Mouse (Mus musculus): ENCODE data around the gene Slc4a4. TPM values are rescaled to one million over a fixed set of nuclear protein-coding genes. Genes with fewer than 3 reads are reported as not detected.
"Not testable (repeated sequence)": the region's sequence is repeated elsewhere in the genome, so short reads cannot be mapped to it uniquely, and the experiment has no call there.

The Slc4a4 gene
- total RNA-seq, 2 experiments from 2014 or later: 34.1 to 44.1 TPM

DNA sequence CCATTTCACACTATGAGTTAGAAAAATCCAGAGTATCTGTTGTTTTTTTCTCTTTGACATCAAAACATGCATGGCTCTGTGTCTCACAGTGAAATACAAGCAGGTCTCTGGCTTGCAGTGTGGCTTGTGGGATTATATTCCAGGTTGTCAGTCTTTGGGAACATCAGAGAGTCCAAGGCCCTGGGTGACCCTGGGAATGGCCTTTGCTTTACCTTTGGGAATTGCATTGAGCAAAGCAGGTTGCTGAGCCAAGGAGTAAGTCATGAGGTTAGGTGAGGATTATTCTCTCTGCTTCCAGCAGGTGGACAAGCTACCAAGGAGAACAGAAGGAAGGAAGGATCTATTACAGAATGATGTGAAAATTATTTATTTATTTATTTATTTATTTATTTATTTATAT is 102.4 kb downstream of the Slc4a4 start:
- DNase-seq: no peak
- intact Hi-C loops (cut with DNase I): no loop called here

DNA sequence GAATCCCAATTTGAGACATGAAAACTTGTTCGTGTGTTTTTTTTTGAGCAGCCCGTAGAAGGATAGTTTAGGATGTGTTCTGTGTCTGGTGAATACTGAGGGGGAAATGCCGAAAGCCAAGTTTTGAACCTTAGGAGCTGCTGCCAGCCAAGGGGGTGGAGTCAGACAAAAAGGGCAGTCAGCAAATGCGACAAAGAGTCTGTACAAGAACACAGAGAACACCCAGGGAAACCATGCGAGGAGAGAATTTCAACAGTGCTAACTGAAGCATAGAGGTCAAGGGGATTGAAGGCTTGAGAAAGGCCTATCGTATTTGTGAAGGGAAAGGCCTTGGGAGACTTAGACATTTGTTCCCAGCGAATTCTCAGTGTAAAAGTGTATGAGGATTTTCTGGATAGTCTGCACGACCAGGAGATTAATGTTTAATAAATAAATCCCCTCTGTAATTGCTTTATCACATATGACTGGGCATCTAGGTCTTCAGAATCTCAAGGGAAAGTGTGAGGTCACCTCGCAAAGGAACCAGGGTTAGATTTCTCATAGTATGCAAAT is 103.7 kb downstream of the Slc4a4 start:
- intact Hi-C loops (cut with DNase I): loop anchor here (5.0 kb wide), 1 partner anchor 392 kb away; no protein-coding TSS in a partner anchor
- DNase-seq: no peak

DNA sequence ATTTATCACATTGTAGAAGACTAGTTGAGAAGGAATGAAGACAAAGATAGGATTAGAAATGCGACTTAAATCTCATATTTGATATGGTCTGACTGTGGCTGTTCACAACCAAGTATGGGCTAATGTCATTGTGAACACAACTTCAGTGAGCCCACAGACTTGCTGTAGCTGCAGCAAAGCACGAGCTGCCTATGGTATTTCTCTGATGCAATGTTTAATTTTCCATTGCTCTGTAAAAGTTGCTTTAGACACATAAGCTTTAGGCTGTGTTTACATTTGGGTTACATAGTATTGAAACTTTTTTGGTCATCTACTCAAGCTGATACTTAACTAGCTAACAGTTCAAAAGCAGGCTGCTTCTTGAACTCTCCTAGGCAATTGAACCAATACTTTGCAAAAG is 104.7 kb downstream of the Slc4a4 start:
- intact Hi-C loops (cut with DNase I): loop anchor here (5.0 kb wide), 1 partner anchor 391 kb away; no protein-coding TSS in a partner anchor
- not testable (repeated sequence) for DNase-seq

DNA sequence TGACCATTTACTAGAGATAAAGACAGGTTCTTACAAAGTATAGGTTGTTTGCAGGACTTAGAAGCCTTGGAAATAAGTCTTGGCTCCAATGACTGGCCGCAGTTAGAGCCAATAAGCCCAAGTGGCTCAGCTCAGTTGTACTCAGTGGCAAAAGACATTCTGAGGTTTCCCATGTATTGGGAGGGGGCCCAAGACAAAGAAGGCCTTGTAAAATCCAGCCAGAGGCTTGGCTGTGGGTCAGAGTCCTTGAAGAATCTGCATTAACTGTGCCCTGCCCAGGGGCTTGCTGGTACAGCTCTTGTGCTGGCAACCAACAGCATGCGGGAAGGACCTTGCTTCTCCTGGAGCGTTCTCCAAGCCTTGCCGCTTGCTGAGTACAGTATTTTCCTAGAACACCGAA is 107.9 kb downstream of the Slc4a4 start:
- intact Hi-C loops (cut with DNase I): loop anchor here (5.0 kb wide), 1 partner anchor 388 kb away; no protein-coding TSS in a partner anchor
- no peak for DNase-seq

DNA sequence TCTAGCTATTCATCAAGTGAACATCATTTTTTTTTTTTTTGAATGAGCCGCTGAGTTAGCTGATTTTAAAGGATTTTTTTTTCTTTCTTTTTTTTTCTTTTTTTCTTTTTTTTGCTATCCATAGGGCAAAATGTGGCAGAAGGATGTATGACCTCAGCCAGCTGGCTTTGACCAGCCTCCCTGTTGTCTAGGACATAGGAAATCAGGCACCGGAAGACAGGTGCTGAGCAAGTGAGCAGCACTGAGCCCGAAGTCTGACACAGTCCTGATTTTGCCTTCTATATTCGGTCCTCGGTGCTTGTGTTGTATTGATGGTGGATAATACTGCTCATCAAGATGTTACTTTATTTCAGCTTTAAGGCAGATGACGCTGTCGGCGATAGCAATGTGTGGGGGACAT is 109.6 kb downstream of the Slc4a4 start:
- no peak for DNase-seq
- intact Hi-C loops (cut with DNase I): no loop called here

DNA sequence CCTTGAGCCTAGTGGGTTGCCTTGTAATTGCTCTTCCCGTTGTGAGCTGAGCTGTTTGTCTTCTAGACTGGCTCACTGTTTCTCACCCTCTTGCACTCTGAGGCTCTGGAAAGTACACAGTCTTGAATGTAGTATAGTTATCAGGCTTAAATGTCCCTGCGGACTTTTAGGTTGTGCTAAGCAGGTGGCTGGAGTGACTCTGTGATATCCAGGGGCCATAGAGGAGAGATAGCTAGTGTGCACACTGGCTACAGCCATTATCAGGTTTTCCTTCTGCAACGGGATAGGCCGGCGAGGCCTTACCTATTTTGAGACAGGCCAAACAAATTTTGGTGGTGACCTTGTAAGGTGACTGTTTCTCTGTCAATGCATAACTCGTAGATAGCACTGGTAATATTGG is 110.7 kb downstream of the Slc4a4 start:
- intact Hi-C loops (cut with DNase I): no loop called here
- no peak for DNase-seq

DNA sequence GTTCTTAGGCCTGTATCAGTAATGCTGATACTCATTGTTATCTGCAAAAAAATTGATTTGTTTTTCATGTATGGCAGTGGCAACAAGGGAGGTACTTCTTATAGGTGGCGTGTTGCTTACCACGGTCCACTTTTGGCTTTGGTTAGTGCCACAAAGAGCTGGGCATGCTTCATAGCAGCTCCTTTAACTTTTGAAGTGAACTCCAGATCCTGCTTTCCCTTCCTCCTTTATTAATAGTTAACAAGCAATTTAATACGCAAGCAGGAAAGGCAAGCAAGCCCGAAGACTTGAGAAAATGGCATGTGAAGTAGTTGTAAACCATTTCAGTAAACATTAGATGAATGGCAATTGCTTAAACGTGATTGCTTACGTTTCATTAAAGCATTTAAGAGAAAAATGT is 113.2 kb downstream of the Slc4a4 start:
- intact Hi-C loops (cut with DNase I): no loop called here
- no peak for DNase-seq

DNA sequence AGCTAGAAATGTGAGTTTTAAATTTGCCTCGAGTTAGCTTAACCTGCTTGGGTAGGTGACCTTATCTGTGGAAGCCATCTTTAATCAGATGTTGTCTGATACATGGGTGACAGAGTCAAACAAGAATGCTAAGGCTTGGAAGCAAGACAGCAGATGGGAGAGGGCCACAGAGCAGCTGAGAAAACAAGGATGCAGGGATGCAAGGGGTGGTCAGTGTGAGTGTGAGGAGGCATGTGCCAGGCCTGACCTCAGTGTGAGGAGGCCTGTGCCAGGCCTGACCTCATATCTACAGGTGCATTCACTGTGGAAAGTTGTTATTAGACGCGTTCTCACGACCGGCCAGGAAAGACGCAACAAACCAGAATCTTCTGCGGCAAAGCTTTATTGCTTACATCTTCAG is 114.0 kb downstream of the Slc4a4 start:
- intact Hi-C loops (cut with DNase I): no loop called here
- no peak for DNase-seq

DNA sequence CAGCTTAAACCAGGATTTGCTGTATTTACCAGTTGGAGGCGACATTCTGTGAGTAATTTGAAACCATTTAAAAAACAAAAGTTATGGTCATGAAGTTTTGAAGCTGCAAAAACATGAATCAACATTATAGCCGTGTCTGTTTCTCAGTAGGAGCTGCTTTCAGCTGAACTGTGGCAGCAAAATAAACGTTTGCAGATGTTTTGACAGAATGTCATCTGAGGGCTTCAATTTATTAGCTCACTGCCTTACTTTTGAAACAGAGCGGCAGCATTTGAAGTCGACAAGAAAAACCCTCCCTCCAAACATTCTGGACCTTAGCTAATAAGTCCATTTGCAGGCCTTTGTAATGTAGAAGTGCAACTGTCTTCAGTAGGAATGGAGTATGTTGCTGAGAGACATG is 123.5 kb downstream of the Slc4a4 start:
- intact Hi-C loops (cut with DNase I): no loop called here

DNA sequence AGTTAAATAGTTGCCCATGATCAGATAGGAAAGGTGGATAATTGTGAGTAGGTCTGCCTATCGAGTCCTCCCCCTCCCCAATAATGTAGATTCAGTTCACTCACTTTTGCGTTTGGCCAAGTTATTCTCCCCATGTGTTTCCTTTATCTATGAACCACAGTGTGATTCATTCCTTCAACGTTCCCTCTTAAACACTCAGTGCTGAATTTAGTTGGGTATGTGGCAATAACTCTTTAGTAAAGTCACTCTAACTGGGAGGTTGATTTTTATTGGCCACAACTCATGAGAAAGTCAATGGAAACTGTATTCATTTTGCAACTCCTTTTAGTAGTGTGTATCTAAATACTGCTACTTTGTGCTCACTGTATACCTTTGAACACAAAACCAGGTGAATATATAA is 125.8 kb downstream of the Slc4a4 start:
- intact Hi-C loops (cut with DNase I): no loop called here
- no peak for DNase-seq

More for the DNA sequence above, 123.5 kb downstream of the Slc4a4 start:
- no peak for DNase-seq

DNA sequence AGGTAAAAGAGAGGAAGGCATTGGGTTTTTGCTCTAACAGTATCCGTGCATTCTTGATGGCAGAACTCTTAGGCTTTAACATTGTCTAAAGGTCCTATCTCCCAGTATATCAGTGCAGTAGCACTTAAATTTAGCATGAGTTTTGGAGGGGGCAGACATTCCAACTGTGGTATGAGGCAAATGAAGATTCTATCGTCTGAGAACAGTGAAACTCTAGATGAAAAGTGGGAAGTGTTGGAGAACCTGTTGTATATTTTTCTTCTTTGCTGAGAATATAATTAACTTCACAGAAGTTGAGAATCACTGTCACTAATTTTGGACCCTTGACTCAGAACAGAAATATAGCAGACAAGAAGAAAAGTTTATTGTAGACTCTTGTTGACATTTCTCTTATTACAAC is 128.2 kb downstream of the Slc4a4 start:
- intact Hi-C loops (cut with DNase I): no loop called here

DNA sequence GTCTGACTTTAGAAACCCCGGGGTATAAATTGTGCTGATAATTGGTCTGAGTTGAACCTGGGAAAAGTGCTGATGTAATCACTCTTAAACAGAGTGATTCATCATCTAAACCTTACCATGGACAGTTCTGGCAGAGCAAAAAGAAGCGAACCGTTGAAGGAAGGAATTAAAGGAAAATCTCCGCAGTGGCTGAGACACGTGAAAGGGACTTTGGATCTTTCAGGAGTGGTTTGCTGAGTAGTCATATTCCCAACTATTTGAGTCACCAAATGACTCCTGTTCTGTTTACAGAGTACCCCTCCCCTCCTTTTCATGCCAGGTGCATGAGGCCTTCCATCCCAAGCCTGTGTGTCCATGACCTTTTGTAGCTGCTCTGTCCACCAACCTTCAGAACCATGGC is 129.3 kb downstream of the Slc4a4 start:
- no peak for DNase-seq
- intact Hi-C loops (cut with DNase I): no loop called here

More for the DNA sequence above, 128.2 kb downstream of the Slc4a4 start:
- DNase-seq: no peak

DNA sequence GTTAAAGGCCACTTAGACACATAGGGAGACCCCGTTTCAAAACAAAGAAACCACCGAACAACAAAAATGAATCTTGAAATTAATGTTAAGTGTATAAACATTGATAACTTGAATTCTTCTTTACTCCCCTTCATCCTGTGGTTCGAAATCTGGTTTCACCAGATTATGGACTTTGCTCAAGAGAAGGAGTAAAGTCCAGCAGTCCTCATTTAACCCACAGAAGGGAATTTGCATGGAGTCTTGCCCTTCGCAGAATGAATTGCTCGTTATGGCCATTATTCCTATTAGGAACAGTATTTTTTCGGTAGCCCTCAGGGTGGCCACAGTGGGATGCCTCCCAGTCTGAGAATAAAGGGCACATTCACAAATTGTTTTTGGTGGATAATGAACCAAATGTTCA is 131.9 kb downstream of the Slc4a4 start:
- intact Hi-C loops (cut with DNase I): no loop called here

DNA sequence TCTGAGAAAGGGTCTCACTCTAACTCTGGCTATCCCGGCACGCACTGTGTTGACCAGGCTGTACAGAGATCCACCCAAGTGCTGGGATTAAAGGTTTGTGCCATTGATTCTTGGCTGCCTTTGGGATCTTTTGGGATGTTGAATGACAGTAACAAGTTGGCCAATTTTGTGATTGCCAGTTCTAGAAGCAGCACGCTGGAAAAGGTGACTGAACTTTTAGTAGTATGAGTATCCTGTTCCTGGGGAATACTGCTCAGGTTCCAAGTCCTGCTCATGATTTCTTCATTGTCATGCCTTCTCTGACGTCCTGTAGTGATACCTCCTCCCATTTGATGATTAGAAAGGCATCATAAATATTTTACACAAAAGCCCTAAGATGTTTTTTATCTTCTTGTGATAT is 137.8 kb downstream of the Slc4a4 start:
- no peak for DNase-seq
- intact Hi-C loops (cut with DNase I): no loop called here

More for the DNA sequence above, 131.9 kb downstream of the Slc4a4 start:
- no peak for DNase-seq

DNA sequence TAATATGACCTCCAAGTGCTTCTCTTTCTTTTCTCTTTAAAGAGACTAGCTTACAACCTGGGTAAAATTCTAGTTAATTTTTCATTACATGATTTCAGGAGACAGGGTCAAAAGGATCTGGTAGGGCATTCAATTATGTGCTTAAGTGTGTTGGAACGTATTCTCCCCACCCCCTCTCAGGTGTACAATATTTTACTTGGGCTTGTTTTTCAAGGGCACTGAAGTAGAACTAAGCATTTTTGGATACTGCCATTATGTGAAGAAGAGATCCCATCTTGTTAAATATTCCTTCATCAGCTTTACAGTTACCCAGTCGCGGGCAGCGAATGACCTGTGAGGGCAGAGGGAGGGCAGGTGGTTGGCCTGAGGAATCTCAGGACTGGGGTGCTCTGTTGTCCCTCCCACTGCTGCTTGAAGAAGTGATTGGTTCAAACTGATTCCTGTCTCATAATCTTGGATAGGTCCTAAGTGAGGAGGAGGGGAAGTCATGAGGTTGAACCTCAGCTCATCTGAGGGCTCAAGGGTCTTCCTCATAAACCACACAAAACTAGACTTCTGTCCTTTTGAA is 141.0 kb downstream of the Slc4a4 start:
- intact Hi-C loops (cut with DNase I): no loop called here
- no peak for DNase-seq

DNA sequence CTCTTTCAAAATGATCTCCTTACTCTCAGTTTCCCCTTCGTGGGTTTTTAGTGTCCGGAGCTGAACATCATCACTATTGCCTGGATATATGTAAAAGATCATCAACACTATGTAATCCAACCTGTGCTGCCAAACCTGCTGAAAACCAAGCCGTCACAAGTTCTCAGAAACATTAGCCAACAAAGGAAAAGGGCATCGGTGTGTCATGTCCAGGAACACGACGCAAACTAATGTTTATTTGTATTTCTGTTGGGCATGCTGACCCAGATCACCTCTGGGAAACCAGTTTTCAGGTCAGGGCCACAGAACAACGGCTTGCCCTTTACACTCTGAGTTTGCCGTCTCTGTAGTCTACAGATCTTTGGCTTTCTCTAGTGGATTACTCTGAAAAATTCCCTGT is 146.0 kb downstream of the Slc4a4 start:
- DNase-seq: no peak
- intact Hi-C loops (cut with DNase I): no loop called here

DNA sequence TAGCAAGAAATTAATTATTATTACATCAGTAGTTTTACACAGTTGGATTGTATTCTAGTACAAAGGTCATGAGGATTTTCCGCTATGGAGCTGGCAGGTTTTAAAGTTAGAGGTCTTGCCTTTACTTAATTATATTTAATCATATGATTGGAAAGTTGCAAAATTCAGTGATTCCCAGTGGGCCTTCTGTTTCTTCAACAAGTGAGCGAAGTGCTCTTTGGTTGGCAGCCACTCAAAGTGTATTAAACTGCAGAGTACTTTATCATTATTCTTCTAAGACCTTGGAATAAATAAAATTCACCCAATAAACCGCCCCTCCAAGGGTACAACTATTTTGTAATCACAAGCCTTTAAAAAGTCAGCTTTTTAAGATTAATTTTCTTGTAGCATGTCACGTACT is 146.6 kb downstream of the Slc4a4 start:
- intact Hi-C loops (cut with DNase I): no loop called here
- DNase-seq: no peak

DNA sequence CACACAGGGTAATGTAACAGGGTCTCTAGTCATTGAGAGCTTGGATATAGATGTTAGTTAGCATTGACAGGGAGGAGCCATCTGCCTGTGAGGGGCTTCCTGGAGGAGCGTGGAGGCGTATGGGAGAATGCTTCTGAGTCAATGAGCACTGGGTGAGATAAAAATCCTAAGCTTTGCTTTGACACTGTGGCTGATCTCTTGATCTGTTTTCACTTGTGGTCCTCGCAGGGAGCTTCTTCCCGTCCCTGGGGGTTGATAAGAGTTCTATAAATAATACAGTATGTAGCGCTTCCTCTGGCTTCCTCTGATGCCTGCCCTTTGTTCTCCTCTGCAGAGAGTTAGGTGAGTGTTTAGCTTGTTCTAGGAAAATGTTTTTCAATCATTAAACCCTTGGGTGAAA is 149.5 kb downstream of the Slc4a4 start:
- DNase-seq: peak; percentile 10 to 20
- intact Hi-C loops (cut with DNase I): loop anchor here (5.0 kb wide), 1 partner anchor 104 kb away; no protein-coding TSS in a partner anchor

DNA sequence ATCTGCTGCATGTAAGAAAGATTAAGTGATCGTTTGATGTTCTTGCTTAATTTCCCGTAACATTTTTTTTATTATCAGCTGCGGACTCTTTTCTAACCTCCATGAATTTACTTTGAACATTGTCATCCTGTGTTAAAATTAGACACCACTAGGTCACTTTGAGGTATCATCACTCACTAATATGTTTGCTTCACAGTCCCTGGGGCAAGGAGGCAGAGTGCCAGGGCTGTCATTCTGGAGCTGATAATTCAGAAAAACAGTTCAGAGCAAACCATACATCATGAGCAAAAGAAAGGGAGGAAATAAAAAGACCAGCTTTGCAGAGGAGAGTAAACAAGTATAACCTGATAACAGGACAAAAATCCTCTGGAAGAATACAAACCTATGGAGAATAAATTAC is 154.2 kb downstream of the Slc4a4 start:
- intact Hi-C loops (cut with DNase I): no loop called here
- DNase-seq: peak; percentile 26 to 31

DNA sequence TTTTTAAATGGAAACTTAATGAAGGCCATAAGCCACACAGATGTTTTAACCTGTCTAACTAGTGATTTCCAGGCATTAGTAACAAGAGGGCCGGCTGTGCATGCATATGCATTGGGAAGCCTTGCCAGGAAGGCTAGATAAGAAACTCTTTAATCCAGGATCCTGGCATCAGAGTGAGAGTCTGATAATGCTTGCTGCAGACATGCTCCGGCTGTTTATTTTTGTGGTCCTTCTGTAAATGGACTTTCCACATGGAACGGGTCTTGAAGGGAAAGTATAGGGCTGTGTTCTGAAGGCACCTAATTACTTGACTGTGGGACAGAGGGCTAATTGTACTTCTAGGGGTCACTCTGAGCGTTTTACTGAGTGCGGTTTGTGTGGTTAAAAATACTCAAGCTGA is 157.2 kb downstream of the Slc4a4 start:
- no peak for DNase-seq
- intact Hi-C loops (cut with DNase I): no loop called here

DNA sequence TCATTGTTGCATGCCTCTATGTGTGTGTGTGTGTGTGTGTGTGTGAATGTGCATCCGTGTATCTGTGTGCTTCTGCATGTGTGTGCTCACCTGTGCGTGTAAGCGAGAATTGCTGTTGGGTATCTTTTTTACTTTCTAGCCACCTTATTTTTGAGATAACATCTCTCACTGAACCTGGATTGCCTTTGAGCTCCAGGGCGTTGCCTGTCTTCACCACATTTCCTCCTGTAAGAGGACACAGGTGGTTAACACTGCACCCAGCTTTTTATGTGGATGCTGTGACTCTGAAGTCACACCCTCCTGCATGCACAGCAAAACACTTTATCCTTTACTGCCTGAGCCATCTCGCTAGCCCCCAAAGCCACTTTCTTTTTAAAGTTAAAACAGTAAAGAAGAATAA is 158.2 kb downstream of the Slc4a4 start:
- no peak for DNase-seq
- intact Hi-C loops (cut with DNase I): no loop called here

DNA sequence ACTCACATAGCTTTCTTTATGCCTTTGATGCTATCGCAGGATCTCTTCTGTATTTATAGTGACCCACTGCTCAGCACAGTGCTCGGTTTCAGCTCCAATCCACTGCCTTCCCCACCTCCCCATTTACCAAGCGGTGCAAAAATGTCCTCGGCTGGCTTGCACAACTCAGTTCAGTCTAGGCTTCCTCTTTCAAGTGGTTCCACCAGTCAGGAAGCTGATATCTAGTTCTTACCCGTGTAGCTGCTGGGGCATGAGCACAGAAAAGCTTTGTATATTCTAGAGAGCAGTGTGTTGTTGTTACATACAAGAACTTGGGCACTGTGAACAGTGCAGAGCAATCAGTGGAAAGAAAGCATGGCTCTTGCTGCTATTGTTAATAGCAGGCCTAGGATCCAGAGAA is 165.0 kb downstream of the Slc4a4 start:
- intact Hi-C loops (cut with DNase I): no loop called here
- no peak for DNase-seq

DNA sequence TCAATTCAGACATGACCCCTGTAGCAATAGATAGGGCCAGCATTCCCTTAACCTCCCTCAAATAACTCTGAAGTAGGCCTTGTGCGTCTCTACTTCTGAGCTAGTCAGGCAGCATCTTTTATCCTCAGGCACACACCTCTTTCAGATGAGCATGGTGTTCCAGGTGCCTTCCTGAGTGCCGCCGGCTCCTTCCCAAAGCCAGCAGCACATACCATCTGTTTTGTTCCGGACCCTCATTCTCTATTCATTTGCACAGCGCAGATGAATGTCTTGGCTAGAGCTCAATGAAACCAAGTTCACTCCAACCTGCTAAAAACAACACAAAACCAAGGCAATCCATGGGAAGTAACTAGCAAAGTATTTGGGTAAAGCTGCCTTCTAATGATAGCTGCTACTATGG is 165.6 kb downstream of the Slc4a4 start:
- intact Hi-C loops (cut with DNase I): no loop called here
- DNase-seq: no peak
